Comparison of ENCODE assay signal across 20 mouse cellular contexts in the genomic region with DNA sequence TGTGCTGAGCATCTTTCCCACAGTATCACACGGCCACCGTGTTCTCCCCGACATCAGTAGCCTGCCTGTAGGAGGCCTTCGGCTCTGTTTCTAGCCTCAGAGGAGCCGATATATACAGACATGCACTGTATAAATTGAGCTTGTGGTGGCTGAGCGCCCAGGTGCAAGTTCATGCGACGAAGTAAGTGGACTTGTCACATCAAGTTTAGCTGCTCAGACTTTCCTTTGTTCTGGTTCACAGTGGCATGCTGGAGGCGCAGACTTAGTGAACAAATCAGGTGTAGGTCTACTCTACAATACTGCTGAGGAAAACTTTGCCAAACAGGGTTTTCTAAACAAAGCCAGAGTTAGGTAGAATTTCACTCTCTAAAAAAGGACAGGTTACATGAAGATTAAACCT. TPM values are rescaled to one million over a fixed set of nuclear protein-coding genes. Genes with fewer than 3 reads are reported as not detected.
A peak's percentile ranks its signal among the peaks of the same experiment; 100 is the strongest.
DNase-seq lines count a peak whose midpoint lies in the region; ATAC-seq lines count a peak whose summit lies in the region.
"Had no signal": no experiment of that assay in that cellular context is flagged by ENCODE, and none has a peak within 500 bp of the region (broad histone marks: within the 10 kb centered on the region; RNA-seq: fewer than 3 reads in every experiment).

No protein-coding gene starts in this region.

- no peaks in the 10 kb centered on the region for H3K27me3 ChIP-seq in heart, embryonic 16.5 days (ENCODE audit: control insufficient read depth, insufficient read depth, low read length)
- no peaks in the 10 kb centered on the region for H3K27me3 ChIP-seq in embryonic facial prominence, embryonic 12.5 days
- H3K27me3 ChIP-seq: midbrain, embryonic 13.5 days; neural tube, embryonic 15.5 days had no signal

- H3K27ac ChIP-seq in heart, embryonic 16.5 days (ENCODE audit: low read length) = no peak overlapping the region; the same call in 1 of the 2 replicates
- H3K27ac ChIP-seq in embryonic facial prominence, embryonic 12.5 days = peak overlapping the region; percentile 74
- peak overlapping the region; percentile 94; the same call in 1 of the 2 replicates for H3K27ac ChIP-seq in macrophage
- H3K27ac ChIP-seq: heart, embryonic 10.5 days; midbrain, embryonic 13.5 days had no signal

- H3K4me1 ChIP-seq in heart, embryonic 16.5 days (ENCODE audit: control insufficient read depth, insufficient read depth, low read length) = peaks cover 14% of the 10 kb centered on the region
- H3K4me1 ChIP-seq in embryonic facial prominence, embryonic 12.5 days = peaks cover 10% of the 10 kb centered on the region; the same call in 1 of the 2 replicates

- H3K36me3 ChIP-seq in heart, embryonic 16.5 days (ENCODE audit: control insufficient read depth, insufficient read depth) = no peaks in the 10 kb centered on the region
- no peaks in the 10 kb centered on the region for H3K36me3 ChIP-seq in embryonic facial prominence, embryonic 12.5 days
- H3K36me3 ChIP-seq in macrophage (ENCODE audit: inconsistent target) = peaks cover 19% of the 10 kb centered on the region
- H3K36me3 ChIP-seq: midbrain, embryonic 13.5 days; neural tube, embryonic 15.5 days had no signal

- 76% methylated on average over 9 of the region's 9 CpGs for WGBS in heart, embryonic 16.5 days
- 52% methylated on average over 9 of the region's 9 CpGs for WGBS in embryonic facial prominence, embryonic 12.5 days
- WGBS in macrophage (ENCODE audit: missing documents) = 95% methylated on average over 9 of the region's 9 CpGs

- no peak overlapping the region for H3K4me2 ChIP-seq in heart, embryonic 16.5 days (ENCODE audit: low read depth, low read length)
- H3K4me2 ChIP-seq in embryonic facial prominence, embryonic 12.5 days (replicated peaks) = no peak overlapping the region
- H3K4me2 ChIP-seq: lung, embryonic 14.5 days; midbrain, embryonic 13.5 days; neural tube, embryonic 15.5 days had no signal

- peaks cover 100% of the 10 kb centered on the region for H3K79me2 ChIP-seq in macrophage (ENCODE audit: inconsistent target)

- no peaks in the 10 kb centered on the region for H3K9me3 ChIP-seq in heart, embryonic 16.5 days (replicated peaks; ENCODE audit: control insufficient read depth, low read length)
- H3K9me3 ChIP-seq in embryonic facial prominence, embryonic 12.5 days = no peaks in the 10 kb centered on the region
- H3K9me3 ChIP-seq: heart, embryonic 10.5 days; midbrain, embryonic 13.5 days; neural tube, embryonic 15.5 days had no signal

- no peak overlapping the region for H3K9ac ChIP-seq in heart, embryonic 16.5 days (ENCODE audit: low read length)
- H3K9ac ChIP-seq in embryonic facial prominence, embryonic 12.5 days = no peak overlapping the region
- H3K9ac ChIP-seq: lung, embryonic 14.5 days; midbrain, embryonic 13.5 days; neural tube, embryonic 15.5 days had no signal

- DNase-seq in heart, adult 8-10 months (ENCODE audit: low spot score) = no peak
- peak; percentile 47 for DNase-seq in Muller cell, postnatal 12 days (ENCODE audit: inconsistent ontology term)
- no peak for DNase-seq in gastrocnemius, postnatal 25 days
- no peak for DNase-seq in urinary bladder, postnatal 10 days (ENCODE audit: low spot score)
- DNase-seq: adrenal gland, postnatal 10 days; B cell, adult 2 months; cerebellum, adult 18-20 months; cerebellum, postnatal 36 days; kidney, adult 11 months; kidney, postnatal 10 days; lung, embryonic 14.5 days had no signal

- no peak overlapping the region for H3K4me3 ChIP-seq in heart, embryonic 16.5 days (ENCODE audit: low read length)
- H3K4me3 ChIP-seq in embryonic facial prominence, embryonic 12.5 days = no peak overlapping the region
- no peak overlapping the region for H3K4me3 ChIP-seq in macrophage (ENCODE audit: inconsistent target)
- H3K4me3 ChIP-seq: heart, embryonic 10.5 days; midbrain, embryonic 13.5 days; myocyte; neural tube, embryonic 15.5 days had no signal

- 0 out of 2 replicates have a peak, but pooled peaks have one; percentile 32 for ATAC-seq in heart, embryonic 16.5 days (replicated peaks; ENCODE audit: extremely low read depth, insufficient read depth, low FRiP score)
- ATAC-seq in embryonic facial prominence, embryonic 12.5 days (ENCODE audit: insufficient number of reproducible peaks, insufficient read depth, low FRiP score, low TSS enrichment) = no peak; the same call in 1 of the 2 replicates
- ATAC-seq: forebrain, embryonic 16.5 days; hindbrain, embryonic 16.5 days; midbrain, embryonic 13.5 days had no signal

RNA-seq across cellular contexts. Expression of gene Rab8b, which starts 13.5 kb away (rescaled TPM):
- 17.2 and 17.6 TPM in 2 replicates for polyA plus RNA-seq in heart, embryonic 16.5 days (2015; fragmentation: Nextera tagmentation; extraction: Ambion mirVana)
- total RNA-seq in heart, adult 8-10 months (2022) = 1 to 10 TPM; 7.7 to 9.2 (median 8.2) TPM
- 22.0 and 23.7 TPM in 2 replicates for polyA plus RNA-seq in embryonic facial prominence, embryonic 12.5 days (2016; fragmentation: Nextera tagmentation; extraction: Ambion mirVana)
- 100 to 1,000 TPM in 24 of 26 experiments, 10 to 100 TPM in 2; 75.0 to 334 (median 129) TPM for total RNA-seq in macrophage (2018; cell fraction: chromatin; rRNA removed)
- 100 to 1,000 TPM; 225 to 568 (median 292) TPM for total RNA-seq in macrophage (2018; cell fraction: cytosol; rRNA removed)
- 100 to 1,000 TPM; 152 to 371 (median 210) TPM for total RNA-seq in macrophage (2018; cell fraction: nucleus; rRNA removed)
- 189 to 289 TPM (median 212 TPM) in 3 replicates for polyA plus RNA-seq in macrophage (2018)
- total RNA-seq in gastrocnemius, postnatal 25 days (2021) = 1 to 10 TPM; 5.0 to 6.1 TPM

RNA-seq across cellular contexts. Expression of gene Rps27l, which starts 39.9 kb away (rescaled TPM):
- 437 and 444 TPM in 2 replicates for polyA plus RNA-seq in heart, embryonic 16.5 days (2015; fragmentation: Nextera tagmentation; extraction: Ambion mirVana)
- total RNA-seq in heart, adult 8-10 months (2022) = 100 to 1,000 TPM; 151 to 173 (median 164) TPM
- 620 and 633 TPM in 2 replicates for polyA plus RNA-seq in embryonic facial prominence, embryonic 12.5 days (2016; fragmentation: Nextera tagmentation; extraction: Ambion mirVana)
- 10 to 100 TPM in 11 of 26 experiments, 1 to 10 TPM in 15; 2.9 to 55.4 (median 8.2) TPM for total RNA-seq in macrophage (2018; cell fraction: chromatin; rRNA removed)
- total RNA-seq in macrophage (2018; cell fraction: cytosol; rRNA removed) = 100 to 1,000 TPM; 179 to 384 (median 241) TPM
- 10 to 100 TPM; 10.3 to 61.2 (median 24.7) TPM for total RNA-seq in macrophage (2018; cell fraction: nucleus; rRNA removed)
- 167 to 496 TPM (median 309 TPM) in 3 replicates for polyA plus RNA-seq in macrophage (2018)
- total RNA-seq in gastrocnemius, postnatal 25 days (2021) = 100 to 1,000 TPM; 198 to 200 TPM
